Mouse (Mus musculus) thymus, adult 2 months (tissue): ENCODE results near the gene Gm11444.

Source experiments
- CTCF ChIP-seq: fragments of 200-500 bp; IDR thresholded peaks from 2 replicates; pipeline ENCODE4 v1.5.1; 2012; ENCODE audit warnings: mild to moderate bottlenecking, control low read depth, low read length, moderate library complexity, borderline replicate concordance; ENCODE audit not compliant: control insufficient read depth, poor library complexity, insufficient read depth; ENCODE audit errors: extremely low read depth
- POLR2A ChIP-seq: fragments of 200-500 bp; IDR thresholded peaks from 2 replicates; pipeline ENCODE4 v1.6.1; 2012; ENCODE audit warnings: mild to moderate bottlenecking, low read length, control low read depth, moderate library complexity; ENCODE audit not compliant: control insufficient read depth, poor library complexity, insufficient read depth; ENCODE audit errors: extremely low read depth

GRCm38 (mm10) chr11:85800380-85800779 is 49.8 kb downstream of the Gm11444 start:
- TF ChIP-seq CTCF (no peak), POLR2A (no peak)
